Mouse (Mus musculus) intestine, embryonic 16.5 days (tissue): ENCODE data around the gene Cd82. TPM values are rescaled to one million over a fixed set of nuclear protein-coding genes. Genes with fewer than 3 reads are reported as not detected.

Experiments used
- ATAC-seq: fragments of 200-750 bp; cut with Nextera tagmentation; 2 replicates; pipeline ENCODE4 v1.8.0; 2017; ENCODE audit warnings: moderate TSS enrichment, moderate library complexity
- H3K27ac ChIP-seq: fragments of 300-500 bp; sonication (generic); 2 replicates; pipeline ENCODE4 v1.5.1; 2014; ENCODE audit warnings: mild to moderate bottlenecking, low read length
- H3K27me3 ChIP-seq: fragments of 300-500 bp; sonication (generic); replicated peaks from 2 replicates; pipeline ENCODE4 v1.6.1; 2014; ENCODE audit warnings: low read length, control low read depth, mixed read lengths; ENCODE audit not compliant: control insufficient read depth, insufficient read depth
- H3K36me3 ChIP-seq: fragments of 300-500 bp; sonication (generic); 2 replicates; pipeline ENCODE4 v1.6.1; 2014; ENCODE audit warnings: low read length, control low read depth; ENCODE audit not compliant: control insufficient read depth, insufficient read depth
- H3K4me1 ChIP-seq: fragments of 300-500 bp; sonication (generic); 2 replicates; pipeline ENCODE4 v1.6.1; 2014; ENCODE audit warnings: low read length, control low read depth, mixed read lengths; ENCODE audit not compliant: control insufficient read depth, insufficient read depth
- H3K4me2 ChIP-seq: fragments of 300-500 bp; sonication (generic); 2 replicates; pipeline ENCODE4 v1.6.1; 2014; ENCODE audit warnings: low read depth, low read length, control low read depth
- H3K4me3 ChIP-seq: fragments of 300-500 bp; sonication (generic); 2 replicates; pipeline ENCODE4 v1.5.1; 2014; ENCODE audit warnings: mild to moderate bottlenecking, low read length
- H3K9ac ChIP-seq: fragments of 300-500 bp; sonication (generic); 2 replicates; pipeline ENCODE4 v1.6.1; 2014; ENCODE audit warnings: low read depth, low read length
- H3K9me3 ChIP-seq: fragments of 300-500 bp; sonication (generic); 2 replicates; pipeline ENCODE4 v1.6.1; 2016; ENCODE audit warnings: low read length, control low read depth; ENCODE audit not compliant: control insufficient read depth
- WGBS: fragments of 180-500 bp; shearing (Covaris S2); extraction: QIAGEN DNeasy Blood & Tissue Kit; methylation state at CpG from one replicate; pipeline ENCODE4 v1.1.7; 2014; 5-methylcytosine and 5-hydroxymethylcytosine counted together
- polyA plus RNA-seq: library from polyadenylated mRNA; unstranded; fragments of >200 nt; fragmentation: Nextera tagmentation; extraction: Ambion mirVana; gene quantifications from 2 replicates; pipeline ENCODE4 v1.2.1, GENCODE M21; 2015

Gene Cd82
- polyA plus RNA-seq, 1 experiment from 2014 or later = 171 TPM

GRCm38 (mm10) chr2:93439812-93440559 is 23.0 kb downstream of the Cd82 start:
- no peaks in the 10 kb centered on the region for H3K9me3 ChIP-seq
- no peak overlapping the region for H3K4me3 ChIP-seq
- H3K9ac ChIP-seq = no peak overlapping the region; the same call in 1 of the 2 replicates
- H3K36me3 ChIP-seq = no peaks in the 10 kb centered on the region
- ATAC-seq = peak; percentile 32
- WGBS = 48% methylated on average over 12 of the region's 12 CpGs
- H3K27ac ChIP-seq = peak overlapping the region; percentile 13; the same call in 1 of the 2 replicates
- H3K4me1 ChIP-seq = peaks cover 39% of the 10 kb centered on the region
- no peaks in the 10 kb centered on the region for H3K27me3 ChIP-seq
- no peak overlapping the region for H3K4me2 ChIP-seq

DNA sequence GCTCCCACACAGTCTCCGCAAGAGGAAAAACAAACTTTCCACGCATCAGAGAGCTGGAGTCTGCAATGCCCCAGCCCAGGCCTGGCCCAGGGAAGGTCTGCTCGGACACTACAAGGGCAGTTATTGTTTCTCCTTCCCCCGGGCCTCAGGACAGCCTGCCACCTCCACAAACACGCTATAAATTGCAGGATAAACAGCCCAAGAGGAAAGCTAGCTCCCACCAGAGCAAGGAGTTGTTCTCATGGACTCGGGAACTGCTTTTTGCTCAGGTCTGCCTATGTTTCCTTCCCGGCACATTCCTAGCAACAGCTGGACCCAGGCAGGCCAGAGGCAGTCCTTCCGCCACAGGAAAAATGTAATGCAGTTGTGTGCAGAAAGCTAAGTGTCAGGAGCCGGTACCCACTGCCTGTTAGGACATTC is 23.6 kb downstream of the Cd82 start:
- H3K9me3 ChIP-seq = no peaks in the 10 kb centered on the region
- WGBS = 47% methylated on average over 9 of the region's 9 CpGs
- no peaks in the 10 kb centered on the region for H3K27me3 ChIP-seq
- peak overlapping the region; percentile 13; the same call in 1 of the 2 replicates for H3K27ac ChIP-seq
- no peak overlapping the region for H3K4me3 ChIP-seq
- H3K9ac ChIP-seq = no peak overlapping the region; the same call in 1 of the 2 replicates
- H3K4me1 ChIP-seq = peaks cover 33% of the 10 kb centered on the region
- no peak overlapping the region for H3K4me2 ChIP-seq
- no peak for ATAC-seq
- 0 out of 2 replicates have a peak, but pooled peaks cover 3% of the 10 kb centered on the region for H3K36me3 ChIP-seq

DNA sequence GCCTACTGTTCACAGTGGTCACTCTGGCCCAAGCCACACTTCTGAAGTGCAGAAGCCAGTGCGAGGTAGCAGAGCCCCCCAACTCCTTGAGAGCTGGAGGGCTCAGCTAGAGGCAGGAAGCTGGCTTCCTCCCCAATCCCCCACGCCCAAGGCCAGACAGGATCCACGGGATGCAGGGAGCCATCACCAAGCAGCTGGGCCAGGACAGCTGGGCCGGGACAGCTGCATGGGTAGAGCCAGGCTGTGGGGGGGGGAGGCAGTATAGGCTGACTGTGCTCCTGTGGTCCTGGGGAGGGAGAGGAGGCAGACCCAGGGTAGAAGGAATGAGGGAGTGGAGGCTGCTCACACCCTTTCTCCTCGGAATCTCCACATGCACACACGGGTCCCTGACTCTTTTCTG is 24.6 kb downstream of the Cd82 start:
- H3K27ac ChIP-seq = no peak overlapping the region
- WGBS = 56% methylated on average over 6 of the region's 6 CpGs

DNA sequence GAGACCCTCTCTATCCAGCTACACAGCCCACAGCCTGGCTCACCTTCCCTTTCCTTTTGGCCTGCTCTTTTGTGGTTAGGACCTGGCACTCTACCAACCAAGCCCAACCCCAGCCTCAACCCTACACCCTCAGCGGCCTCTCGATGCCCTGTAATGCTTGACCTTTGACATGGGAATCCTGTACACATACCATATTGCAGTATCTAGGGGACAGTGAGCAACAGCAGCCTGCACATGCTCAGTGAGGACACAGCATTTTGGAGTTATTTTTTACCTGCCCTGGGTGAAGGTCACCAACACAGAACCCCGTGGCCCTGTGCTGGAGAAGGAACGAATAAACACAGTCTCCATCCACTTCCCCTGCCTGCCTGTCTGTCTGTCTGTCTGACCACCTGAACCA is 27.4 kb downstream of the Cd82 start:
- WGBS = 60% methylated on average over 4 of the region's 4 CpGs
- H3K4me2 ChIP-seq = no peak overlapping the region
- H3K4me3 ChIP-seq = no peak overlapping the region
- no peak for ATAC-seq
- no peaks in the 10 kb centered on the region for H3K9me3 ChIP-seq
- no peak overlapping the region for H3K27ac ChIP-seq
- H3K36me3 ChIP-seq = 0 out of 2 replicates have a peak, but pooled peaks cover 3% of the 10 kb centered on the region
- no peaks in the 10 kb centered on the region for H3K27me3 ChIP-seq
- H3K9ac ChIP-seq = no peak overlapping the region
- peaks cover 50% of the 10 kb centered on the region for H3K4me1 ChIP-seq

More for the DNA sequence above, 24.6 kb downstream of the Cd82 start:
- H3K4me2 ChIP-seq = no peak overlapping the region
- H3K9me3 ChIP-seq = no peaks in the 10 kb centered on the region
- H3K36me3 ChIP-seq = 0 out of 2 replicates have a peak, but pooled peaks cover 3% of the 10 kb centered on the region
- H3K4me1 ChIP-seq = peaks cover 27% of the 10 kb centered on the region
- no peaks in the 10 kb centered on the region for H3K27me3 ChIP-seq
- no peak for ATAC-seq
- no peak overlapping the region for H3K4me3 ChIP-seq
- H3K9ac ChIP-seq = no peak overlapping the region

DNA sequence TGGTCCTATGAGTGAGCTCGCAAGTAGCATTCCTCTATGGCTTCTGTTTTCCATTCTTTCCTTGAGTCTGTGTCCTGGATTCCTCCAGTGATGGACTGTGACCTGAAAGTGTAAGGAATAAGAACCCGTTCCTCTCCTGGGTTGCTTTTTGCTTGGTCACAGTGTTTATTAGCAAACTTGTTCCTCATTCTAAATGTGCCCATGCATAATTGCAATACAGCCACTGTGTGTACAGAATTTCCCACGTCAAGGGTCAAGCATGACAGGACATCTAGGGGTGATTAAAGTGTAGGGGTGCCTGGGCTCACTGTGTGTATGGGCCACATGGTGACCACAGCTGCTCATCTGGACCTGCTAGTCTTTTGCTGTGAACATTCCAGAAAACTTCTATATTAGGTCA is 28.0 kb downstream of the Cd82 start:
- Histone ChIP-seq H3K27ac (no peak overlapping the region), H3K9me3 (no peaks in the 10 kb centered on the region), H3K4me3 (no peak overlapping the region), H3K9ac (no peak overlapping the region), H3K27me3 (no peaks in the 10 kb centered on the region), H3K36me3 (0 out of 2 replicates have a peak, but pooled peaks cover 3% of the 10 kb centered on the region), H3K4me2 (no peak overlapping the region), H3K4me1 (peaks cover 51% of the 10 kb centered on the region)
- 89% methylated on average over 3 of the region's 3 CpGs for WGBS
- no peak for ATAC-seq

DNA sequence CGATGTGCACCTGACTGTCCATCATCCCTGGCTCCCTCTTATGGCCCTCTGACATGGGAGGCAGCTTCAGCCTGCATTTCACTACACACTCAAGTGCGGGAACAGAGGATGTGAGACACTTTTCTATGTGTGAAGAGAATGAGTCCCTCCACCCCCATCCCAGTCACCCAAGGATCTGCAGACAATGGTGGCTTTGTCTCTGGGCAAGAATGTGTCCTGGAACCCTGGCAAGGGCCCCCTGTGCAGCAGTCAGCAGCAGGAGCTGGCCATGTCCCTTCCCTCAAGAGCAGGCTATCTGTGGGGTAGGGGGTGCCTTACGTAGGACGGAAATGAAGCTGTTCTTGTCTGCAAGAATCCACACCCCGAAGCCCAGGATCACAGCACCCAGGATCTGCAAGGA is 29.4 kb downstream of the Cd82 start:
- 68% methylated on average over 5 of the region's 5 CpGs for WGBS
- H3K36me3 ChIP-seq = 0 out of 2 replicates have a peak, but pooled peaks cover 3% of the 10 kb centered on the region
- H3K27ac ChIP-seq = peak overlapping the region; percentile 98; the same call in 1 of the 2 replicates
- no peak overlapping the region for H3K4me2 ChIP-seq
- H3K27me3 ChIP-seq = no peaks in the 10 kb centered on the region
- H3K4me3 ChIP-seq = no peak overlapping the region
- no peak for ATAC-seq
- H3K4me1 ChIP-seq = peaks cover 42% of the 10 kb centered on the region
- no peaks in the 10 kb centered on the region for H3K9me3 ChIP-seq
- H3K9ac ChIP-seq = no peak overlapping the region

DNA sequence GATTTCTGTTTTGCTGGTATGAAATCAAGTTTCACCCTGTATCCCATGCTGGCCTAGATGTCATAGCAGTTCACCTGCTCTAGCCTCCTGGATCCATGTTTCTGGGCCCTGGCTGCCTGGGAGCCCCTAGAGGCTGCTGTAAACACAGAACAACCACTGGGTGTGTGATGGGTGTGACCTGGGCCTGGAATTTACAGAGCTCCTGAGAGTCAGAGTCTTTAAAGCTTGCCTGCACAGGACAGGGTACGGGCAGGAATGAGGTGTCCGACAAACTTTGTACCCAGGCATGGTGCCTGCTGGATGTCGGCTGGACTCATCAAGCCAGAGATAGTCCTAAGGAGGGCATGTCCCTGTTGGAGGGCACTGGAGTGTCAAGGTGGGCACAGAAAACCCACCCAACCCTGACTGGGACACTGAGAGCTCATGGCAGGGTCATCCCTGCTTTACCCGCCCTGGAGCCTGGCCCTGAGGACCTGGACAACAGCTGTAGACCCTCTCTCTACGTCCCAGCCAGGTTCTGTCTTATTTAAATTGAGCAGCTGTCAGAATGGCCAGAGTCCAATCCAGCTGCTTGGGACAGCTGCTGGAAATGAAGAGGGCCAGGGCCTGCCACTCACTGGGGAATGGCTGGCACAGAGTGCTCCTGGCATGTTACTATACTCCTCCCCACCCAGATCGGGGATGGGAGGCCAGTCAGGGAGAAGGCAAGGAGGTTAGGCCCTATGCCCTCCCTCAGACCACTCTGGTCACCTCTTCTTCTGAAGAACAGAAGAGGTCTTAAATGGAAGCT is 30.1 kb downstream of the Cd82 start:
- Histone ChIP-seq H3K27ac (peak overlapping the region; percentile 98), H3K4me2 (0 out of 2 replicates have a peak overlapping the region, but pooled peaks have one; percentile 22), H3K9ac (peak overlapping the region; percentile 51), H3K4me1 (peaks cover 37% of the 10 kb centered on the region), H3K9me3 (no peaks in the 10 kb centered on the region), H3K36me3 (0 out of 2 replicates have a peak, but pooled peaks cover 3% of the 10 kb centered on the region), H3K4me3 (no peak overlapping the region), H3K27me3 (no peaks in the 10 kb centered on the region)
- 49% methylated on average over 6 of the region's 6 CpGs for WGBS
- peak; percentile 77 for ATAC-seq

DNA sequence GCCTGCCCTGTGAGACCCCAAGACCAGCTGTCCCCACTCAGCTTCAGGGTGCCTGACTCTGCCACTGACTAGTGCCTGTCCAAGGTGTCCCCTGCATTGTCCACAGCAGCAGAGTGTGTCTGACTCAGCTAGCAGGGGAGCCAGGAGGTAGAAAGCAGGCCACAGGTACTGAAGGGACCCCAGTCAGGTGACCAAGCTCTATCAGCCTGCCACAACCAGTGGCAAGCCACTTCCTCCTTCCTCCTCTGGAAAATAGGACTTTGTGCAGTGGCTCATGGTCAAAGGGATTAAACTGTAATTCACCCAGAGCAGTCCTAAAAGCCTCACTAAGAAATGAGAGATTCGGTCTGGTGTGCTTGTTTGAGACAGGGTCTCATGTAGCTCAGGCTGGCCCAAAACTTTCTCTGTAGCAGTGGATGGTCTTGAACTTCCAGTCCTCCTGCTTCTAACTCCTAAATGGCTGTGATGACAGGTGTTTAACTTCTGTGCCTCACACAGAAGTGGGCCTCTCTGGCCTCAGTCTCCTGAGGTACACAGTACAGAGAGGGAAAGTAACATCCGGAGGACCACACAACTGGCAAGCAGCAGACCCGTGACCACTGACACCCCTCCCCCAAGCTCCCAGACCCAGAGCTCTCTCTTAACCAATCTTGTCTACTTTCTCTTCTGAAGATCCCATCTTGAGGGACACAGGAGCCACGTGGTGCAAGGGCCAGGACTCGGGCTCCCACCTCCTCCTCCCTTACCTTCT is 31.2 kb downstream of the Cd82 start:
- H3K9me3 ChIP-seq = no peaks in the 10 kb centered on the region
- no peaks in the 10 kb centered on the region for H3K27me3 ChIP-seq
- H3K9ac ChIP-seq = peak overlapping the region; percentile 56
- peak; percentile 84 for ATAC-seq
- no peak overlapping the region for H3K4me2 ChIP-seq
- H3K4me3 ChIP-seq = no peak overlapping the region
- peaks cover 39% of the 10 kb centered on the region for H3K4me1 ChIP-seq
- WGBS = 37% methylated on average over 5 of the region's 5 CpGs
- H3K36me3 ChIP-seq = 0 out of 2 replicates have a peak, but pooled peaks cover 3% of the 10 kb centered on the region
- H3K27ac ChIP-seq = peak overlapping the region; percentile 98
